ENCODE assay signal across 23 mouse cellular contexts in the genomic region with DNA sequence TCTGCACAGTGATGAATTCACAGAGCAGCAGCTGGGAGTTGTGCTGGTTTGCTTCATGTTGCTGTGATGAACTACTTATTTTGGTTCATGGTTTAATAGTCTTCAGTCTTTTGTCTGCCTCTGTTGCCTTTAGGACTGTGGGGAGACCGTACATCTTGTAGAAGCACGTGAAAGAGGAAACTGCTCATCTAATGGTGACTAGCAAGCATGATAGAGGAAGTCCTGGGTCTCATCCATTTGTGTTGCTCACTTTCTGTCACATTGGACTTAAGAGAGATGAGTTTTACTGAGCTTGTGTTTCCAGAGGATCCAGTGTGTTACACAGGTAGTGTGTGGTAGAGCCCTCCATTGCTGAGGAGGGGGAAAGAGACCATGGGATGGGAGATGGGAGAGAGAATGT.
DNase-seq lines count a peak whose midpoint lies in the region; ATAC-seq and TF ChIP-seq lines count a peak whose summit lies in the region.
"Had no signal": no experiment of that assay in that cellular context is flagged by ENCODE, and none has a peak within 500 bp of the region (broad histone marks: within the 10 kb centered on the region; RNA-seq: fewer than 3 reads in every experiment).

No protein-coding gene starts in this region.

- H3K36me3 ChIP-seq in MEL (ENCODE audit: control insufficient read depth in 1 of 2, insufficient read depth in 2 of 2, low read length in 2 of 2) = no peaks in the 10 kb centered on the region; a peak in 1 of 4 replicates
- H3K36me3 ChIP-seq in forebrain, embryonic 10.5 days (replicated peaks) = no peaks in the 10 kb centered on the region
- H3K36me3 ChIP-seq: embryonic facial prominence, embryonic 15.5 days; heart, embryonic 10.5 days; hindbrain, embryonic 13.5 days had no signal

- no peak for TF ChIP-seq POLR2A in MEL (IDR thresholded peaks at IDR 0.05; ENCODE audit: control insufficient read depth in 1 of 2, insufficient read depth in 1 of 2, low read depth in 1 of 2, low read length in 2 of 2, poor library complexity in 1 of 2)

- no peak for TF ChIP-seq RAD21 in MEL (IDR thresholded peaks at IDR 0.05; ENCODE audit: low read depth, low read length)

- no peaks in the 10 kb centered on the region for H3K27me3 ChIP-seq in MEL (ENCODE audit: control insufficient read depth in 1 of 2, insufficient read depth in 2 of 2, low read length in 2 of 2)
- no peaks in the 10 kb centered on the region for H3K27me3 ChIP-seq in forebrain, embryonic 10.5 days (ENCODE audit: poor library complexity, severe bottlenecking)
- H3K27me3 ChIP-seq: embryonic facial prominence, embryonic 15.5 days; hindbrain, embryonic 13.5 days; Patski had no signal

- peaks cover 0 to 10% of the 10 kb centered on the region in 2 experiments; a peak in 2 of 4 replicates for H3K4me1 ChIP-seq in MEL (ENCODE audit: control insufficient read depth in 1 of 2, insufficient read depth in 2 of 2, low read length in 2 of 2)
- peaks cover 8% of the 10 kb centered on the region; the same call in 1 of the 2 replicates for H3K4me1 ChIP-seq in forebrain, embryonic 10.5 days
- H3K4me1 ChIP-seq: heart, embryonic 10.5 days had no signal

- TF ChIP-seq CTCF in MEL (IDR thresholded peaks at IDR 0.05 in 2 of 3, conservative IDR thresholded peaks at IDR 0.05 in 1 of 3; ENCODE audit: control insufficient read depth in 1 of 3, insufficient read depth in 1 of 3, low read depth in 2 of 3, low read length in 3 of 3, poor library complexity in 1 of 3, severe bottlenecking in 1 of 3) = no peak

- 91% methylated on average over 2 of the region's 2 CpGs for WGBS in forebrain, embryonic 10.5 days

- peak; percentile 65; the same call in 1 of the 2 replicates for ATAC-seq in granulocyte monocyte progenitor cell, adult 5-6 weeks (replicated peaks; ENCODE audit: poor library complexity, severe bottlenecking)
- peak; percentile 72 for ATAC-seq in monocyte, adult 5-6 weeks (replicated peaks; ENCODE audit: insufficient number of reproducible peaks, low FRiP score, low TSS enrichment, poor library complexity, severe bottlenecking)
- ATAC-seq: activated CD4-positive, CD25-positive, alpha-beta regulatory T cell, adult 4 months; CD4-positive, CD25-positive, alpha-beta regulatory T cell, adult 4 months; forebrain, embryonic 16.5 days; intestine, embryonic 16.5 days; Patski had no signal

- H3K9me3 ChIP-seq in MEL (replicated peaks; ENCODE audit: insufficient read depth, low read length) = no peaks in the 10 kb centered on the region
- no peaks in the 10 kb centered on the region for H3K9me3 ChIP-seq in forebrain, embryonic 10.5 days
- H3K9me3 ChIP-seq: embryonic facial prominence, embryonic 15.5 days; heart, embryonic 10.5 days; hindbrain, embryonic 13.5 days had no signal

- no peak for TF ChIP-seq EP300 in MEL (IDR thresholded peaks at IDR 0.05; ENCODE audit: low read depth in 1 of 2, low read length in 2 of 2)

- no peak overlapping the region for H3K9ac ChIP-seq in MEL (ENCODE audit: control insufficient read depth, low read depth, low read length, poor library complexity, severe bottlenecking)
- H3K9ac ChIP-seq: embryonic facial prominence, embryonic 15.5 days; hindbrain, embryonic 13.5 days had no signal

- H3K27ac ChIP-seq in MEL (ENCODE audit: control insufficient read depth, low read depth, low read length) = no peak overlapping the region
- no peak overlapping the region for H3K27ac ChIP-seq in forebrain, embryonic 10.5 days
- H3K27ac ChIP-seq: embryonic facial prominence, embryonic 15.5 days; heart, embryonic 10.5 days; hindbrain, embryonic 13.5 days had no signal

- H3K4me3 ChIP-seq in MEL (ENCODE audit: control insufficient read depth in 1 of 2, insufficient read depth in 1 of 2, low read depth in 2 of 2, low read length in 2 of 2) = no peak overlapping the region
- no peak overlapping the region for H3K4me3 ChIP-seq in forebrain, embryonic 10.5 days
- H3K4me3 ChIP-seq: embryonic facial prominence, embryonic 15.5 days; erythroblast, embryonic 14.5 days; heart, embryonic 10.5 days; hindbrain, embryonic 13.5 days had no signal

- peak; percentile 36 for DNase-seq in MEL (ENCODE audit: low read depth, low spot score)
- DNase-seq in testis, postnatal 14 days (ENCODE audit: low spot score) = no peak
- no peak for DNase-seq in frontal cortex, adult 2 months (ENCODE audit: extremely low spot score in 1 of 2, low spot score in 1 of 2)
- DNase-seq in forebrain, embryonic 10.5 days (ENCODE audit: extremely low spot score, low spot score) = no peak
- DNase-seq: adrenal gland, postnatal 14 days; B cell, adult 2 months; cerebellum, adult 2 months; cerebellum, postnatal 10 days; embryo, embryonic 11 days; gastrocnemius, postnatal 14 days; heart, adult 18-20 months; heart, postnatal 10 days had no signal

- H3K79me2 ChIP-seq in MEL (ENCODE audit: control insufficient read depth, insufficient read depth, low read length, poor library complexity) = no peaks in the 10 kb centered on the region

TF ChIP-seq in MEL, 35 proteins besides CTCF, POLR2A, EP300 and RAD21:
- TF ChIP-seq USF2 (IDR thresholded peaks at IDR 0.05; ENCODE audit: borderline replicate concordance in 1 of 2, insufficient read depth in 1 of 2, low read depth in 1 of 2, low read length in 2 of 2) (no peak), GATA1 (IDR thresholded peaks at IDR 0.05; ENCODE audit: low read depth, low read length) (no peak), TAL1 (IDR thresholded peaks at IDR 0.05; ENCODE audit: low read length) (no peak), POLR2AphosphoS2 (IDR thresholded peaks at IDR 0.05; ENCODE audit: low read length) (no peak), MYC (IDR thresholded peaks at IDR 0.05; ENCODE audit: low read depth, low read length) (no peak), KAT2A (conservative IDR thresholded peaks at IDR 0.05; ENCODE audit: low read depth, low read length) (no peak)
TF ChIP-seq in MEL: peak in this region for 0.
